Mouse (Mus musculus) kidney, embryonic 14.5 days (tissue): Measurements from ENCODE around the gene Khsrp. TPM values are rescaled to one million over a fixed set of nuclear protein-coding genes. Genes with fewer than 3 reads are reported as not detected.

Source experiments
- ATAC-seq: fragments of 200-750 bp; cut with Nextera tagmentation; 2 replicates; pipeline ENCODE4 v1.8.0; 2017; ENCODE audit warnings: moderate number of reproducible peaks, mild to moderate bottlenecking, moderate TSS enrichment, moderate library complexity; ENCODE audit not compliant: low FRiP score, low TSS enrichment
- H3K27ac ChIP-seq: fragments of 300-500 bp; sonication (generic); 2 replicates; pipeline ENCODE4 v1.5.1; 2014; ENCODE audit warnings: low read depth, mild to moderate bottlenecking, low read length, moderate library complexity, mixed read lengths
- H3K27me3 ChIP-seq: fragments of 300-500 bp; sonication (generic); 2 replicates; pipeline ENCODE4 v1.6.1; 2014; ENCODE audit warnings: mild to moderate bottlenecking, low read length; ENCODE audit not compliant: control insufficient read depth, insufficient read depth
- H3K36me3 ChIP-seq: fragments of 300-500 bp; sonication (generic); 2 replicates; pipeline ENCODE4 v1.6.1; 2014; ENCODE audit warnings: low read length, mixed read lengths; ENCODE audit not compliant: control insufficient read depth, insufficient read depth
- H3K4me1 ChIP-seq: fragments of 300-500 bp; sonication (generic); 2 replicates; pipeline ENCODE4 v1.6.1; 2014; ENCODE audit warnings: low read length, mixed read lengths; ENCODE audit not compliant: control insufficient read depth, insufficient read depth
- H3K4me2 ChIP-seq: fragments of 300-500 bp; sonication (generic); replicated peaks from 2 replicates; pipeline ENCODE4 v1.6.1; 2014; ENCODE audit warnings: low read depth, mild to moderate bottlenecking, low read length
- H3K4me3 ChIP-seq: fragments of 300-500 bp; sonication (generic); 2 replicates; pipeline ENCODE4 v1.5.1; 2014; ENCODE audit warnings: mild to moderate bottlenecking, low read length
- H3K9ac ChIP-seq: fragments of 300-500 bp; sonication (generic); 2 replicates; pipeline ENCODE4 v1.6.1; 2014; ENCODE audit warnings: low read depth, mild to moderate bottlenecking, low read length, moderate library complexity
- H3K9me3 ChIP-seq: fragments of 300-500 bp; sonication (generic); 2 replicates; pipeline ENCODE4 v1.6.1; 2016; ENCODE audit warnings: low read length; ENCODE audit not compliant: control insufficient read depth
- WGBS: fragments of 180-500 bp; shearing (Covaris S2); extraction: QIAGEN DNeasy Blood & Tissue Kit; methylation state at CpG from one replicate; pipeline ENCODE4 v1.1.7; 2014; 5-methylcytosine and 5-hydroxymethylcytosine counted together
- polyA plus RNA-seq: library from polyadenylated mRNA; unstranded; fragments of >200 nt; fragmentation: Nextera tagmentation; extraction: Ambion mirVana; gene quantifications from 2 replicates; pipeline ENCODE4 v1.2.1, GENCODE M21; 2014

The Khsrp gene
- polyA plus RNA-seq, result 46.2 and 65.9 TPM in 2 replicates

- peak within 1 kb of the TSS; percentile 71 for H3K4me3 ChIP-seq
- H3K4me2 ChIP-seq, result peak within 1 kb of the TSS; percentile 71
- H3K9ac ChIP-seq, result peak within 1 kb of the TSS; percentile 100
- peak within 1 kb of the TSS; percentile 93 for H3K27ac ChIP-seq
- 2% methylated on average over 67 of the region's 99 CpGs for WGBS
- peaks cover 31% of the 10 kb centered on the region for H3K36me3 ChIP-seq
- no peak for ATAC-seq
- H3K4me1 ChIP-seq, result peaks cover 15% of the 10 kb centered on the region
- no peaks in the 10 kb centered on the region for H3K9me3 ChIP-seq
- no peaks in the 10 kb centered on the region for H3K27me3 ChIP-seq
Measured at GRCm38 (mm10) chr17:57030931-57031660, at the start of gene Khsrp. Khsrp (minus strand) TSS chr17:57031522.

GRCm38 (mm10) chr17:57079919-57080318, 48.6 kb upstream of the Khsrp start:
- no peaks in the 10 kb centered on the region for H3K27me3 ChIP-seq
- no peaks in the 10 kb centered on the region for H3K36me3 ChIP-seq
- H3K4me2 ChIP-seq, result no peak overlapping the region
- no peak overlapping the region for H3K9ac ChIP-seq
- 70% methylated on average over 3 of the region's 3 CpGs for WGBS
- ATAC-seq, result no peak
- no peaks in the 10 kb centered on the region for H3K4me1 ChIP-seq
- no peaks in the 10 kb centered on the region for H3K9me3 ChIP-seq
- no peak overlapping the region for H3K4me3 ChIP-seq
- no peak overlapping the region for H3K27ac ChIP-seq

GRCm38 (mm10) chr17:57078336-57078735, 47.0 kb upstream of the Khsrp start, which contains the start of gene Dennd1c:
Dennd1c (minus strand) TSS chr17:57078514.
- no peak within 1 kb of the TSS for H3K4me2 ChIP-seq
- no peak for ATAC-seq
- H3K27me3 ChIP-seq, result no peaks in the 10 kb centered on the region
- WGBS, result 41% methylated on average over 6 of the region's 6 CpGs
- H3K27ac ChIP-seq, result no peak within 1 kb of the TSS
- H3K9me3 ChIP-seq, result no peaks in the 10 kb centered on the region
- H3K36me3 ChIP-seq, result no peaks in the 10 kb centered on the region
- H3K9ac ChIP-seq, result no peak within 1 kb of the TSS; the same call in 1 of the 2 replicates
- H3K4me3 ChIP-seq, result no peak within 1 kb of the TSS
- no peaks in the 10 kb centered on the region for H3K4me1 ChIP-seq

- no peaks in the 10 kb centered on the region for H3K4me1 ChIP-seq
- H3K27ac ChIP-seq, result no peak overlapping the region
- 51% methylated on average over 3 of the region's 3 CpGs for WGBS
- no peak overlapping the region for H3K9ac ChIP-seq
- no peaks in the 10 kb centered on the region for H3K9me3 ChIP-seq
- no peak overlapping the region for H3K4me2 ChIP-seq
- no peak for ATAC-seq
- no peaks in the 10 kb centered on the region for H3K36me3 ChIP-seq
- no peaks in the 10 kb centered on the region for H3K27me3 ChIP-seq
- H3K4me3 ChIP-seq, result no peak overlapping the region
Measured at GRCm38 (mm10) chr17:57076916-57077315, 45.6 kb upstream of the Khsrp start.

- Histone ChIP-seq H3K4me2 (peak overlapping the region; percentile 42), H3K27ac (no peak overlapping the region), H3K4me3 (0 out of 2 replicates have a peak overlapping the region, but pooled peaks have one; percentile 12), H3K9ac (no peak overlapping the region), H3K27me3 (no peaks in the 10 kb centered on the region), H3K4me1 (no peaks in the 10 kb centered on the region), H3K36me3 (no peaks in the 10 kb centered on the region), H3K9me3 (no peaks in the 10 kb centered on the region)
- peak; percentile 51; the same call in 1 of the 2 replicates for ATAC-seq
- 3% methylated on average over 11 of the region's 11 CpGs for WGBS
Measured at GRCm38 (mm10) chr17:57070699-57071098, 39.4 kb upstream of the Khsrp start.

GRCm38 (mm10) chr17:57070272-57070671, 39.0 kb upstream of the Khsrp start:
- no peak for ATAC-seq
- 0 out of 2 replicates have a peak overlapping the region, but pooled peaks have one; percentile 12 for H3K4me3 ChIP-seq
- no peaks in the 10 kb centered on the region for H3K36me3 ChIP-seq
- no peaks in the 10 kb centered on the region for H3K9me3 ChIP-seq
- H3K4me1 ChIP-seq, result no peaks in the 10 kb centered on the region
- H3K9ac ChIP-seq, result 0 out of 2 replicates have a peak overlapping the region, but pooled peaks have one; percentile 20
- WGBS, result 9% methylated on average over 9 of the region's 9 CpGs
- H3K27me3 ChIP-seq, result no peaks in the 10 kb centered on the region
- no peak overlapping the region for H3K27ac ChIP-seq
- peak overlapping the region; percentile 42 for H3K4me2 ChIP-seq

GRCm38 (mm10) chr17:57066908-57067307, 35.6 kb upstream of the Khsrp start:
- WGBS, result 73% methylated on average over 5 of the region's 5 CpGs
- H3K36me3 ChIP-seq, result no peaks in the 10 kb centered on the region
- no peak overlapping the region for H3K27ac ChIP-seq
- no peaks in the 10 kb centered on the region for H3K9me3 ChIP-seq
- no peak for ATAC-seq
- no peak overlapping the region for H3K4me3 ChIP-seq
- H3K9ac ChIP-seq, result no peak overlapping the region
- no peaks in the 10 kb centered on the region for H3K4me1 ChIP-seq
- H3K27me3 ChIP-seq, result peaks cover 14% of the 10 kb centered on the region
- H3K4me2 ChIP-seq, result no peak overlapping the region

- Histone ChIP-seq H3K27ac (no peak overlapping the region), H3K27me3 (peaks cover 24% of the 10 kb centered on the region), H3K9me3 (no peaks in the 10 kb centered on the region), H3K4me2 (peak overlapping the region; percentile 31), H3K4me3 (peak overlapping the region; percentile 37), H3K36me3 (no peaks in the 10 kb centered on the region), H3K4me1 (no peaks in the 10 kb centered on the region), H3K9ac (peak overlapping the region; percentile 42; the same call in 1 of the 2 replicates)
- 4% methylated on average over 8 of the region's 8 CpGs for WGBS
- ATAC-seq, result no peak
Measured at GRCm38 (mm10) chr17:57063031-57063430, 31.7 kb upstream of the Khsrp start.

GRCm38 (mm10) chr17:57062548-57062947, 31.2 kb upstream of the Khsrp start:
- Histone ChIP-seq H3K9ac (peak overlapping the region; percentile 29; the same call in 1 of the 2 replicates), H3K9me3 (no peaks in the 10 kb centered on the region), H3K27me3 (peaks cover 24% of the 10 kb centered on the region), H3K4me2 (peak overlapping the region; percentile 31), H3K36me3 (no peaks in the 10 kb centered on the region), H3K4me1 (no peaks in the 10 kb centered on the region), H3K27ac (peak overlapping the region; percentile 56), H3K4me3 (peak overlapping the region; percentile 37)
- 0 out of 2 replicates have a peak, but pooled peaks have one; percentile 11 for ATAC-seq
- under 1% methylated on average over 22 of the region's 22 CpGs for WGBS
